In the genomic region with DNA sequence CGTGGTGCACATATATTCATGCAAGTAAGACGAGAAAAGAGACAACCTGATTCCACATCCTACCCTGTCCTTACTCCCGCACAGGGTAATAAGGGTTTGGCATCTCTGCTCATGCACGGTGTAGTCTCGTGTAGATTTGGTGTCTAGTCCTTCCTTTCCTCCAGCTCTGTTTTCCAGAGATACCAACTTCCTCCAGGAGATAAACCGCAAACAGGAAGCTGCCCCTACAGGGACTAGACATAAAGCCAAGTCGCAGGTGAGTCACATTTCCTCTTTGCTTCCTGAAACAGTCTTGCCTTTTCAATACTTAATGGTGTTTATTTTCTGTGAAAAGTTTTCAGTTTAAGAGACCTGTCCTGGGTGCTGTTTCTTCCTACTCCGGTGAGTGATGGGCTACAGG, we compare ENCODE assay signal across 10 mouse cellular contexts. TPM values are rescaled to one million over a fixed set of nuclear protein-coding genes. Genes with fewer than 3 reads are reported as not detected.
DNase-seq lines count a peak whose midpoint lies in the region; ATAC-seq lines count a peak whose summit lies in the region.
"Had no signal": no experiment of that assay in that cellular context is flagged by ENCODE, and none has a peak within 500 bp of the region (broad histone marks: within the 10 kb centered on the region; RNA-seq: fewer than 3 reads in every experiment).

No protein-coding gene starts in this region.

- 0 out of 2 replicates have a peak, but pooled peaks have one; percentile 4 for ATAC-seq in kidney, embryonic 14.5 days (ENCODE audit: low FRiP score, low TSS enrichment)
- ATAC-seq in embryonic facial prominence, embryonic 12.5 days (ENCODE audit: insufficient number of reproducible peaks, insufficient read depth, low FRiP score, low TSS enrichment) = no peak
- ATAC-seq in hindbrain, embryonic 16.5 days = peak; percentile 9; the same call in 1 of the 2 replicates
- no peak for ATAC-seq in midbrain, embryonic 14.5 days (ENCODE audit: low FRiP score, low TSS enrichment)
- no peak for ATAC-seq in megakaryocyte progenitor cell, adult 5-6 weeks (replicated peaks; ENCODE audit: poor library complexity)

- H3K9me3 ChIP-seq in kidney, embryonic 14.5 days (ENCODE audit: control insufficient read depth, low read length) = no peaks in the 10 kb centered on the region
- H3K9me3 ChIP-seq in embryonic facial prominence, embryonic 12.5 days = no peaks in the 10 kb centered on the region
- no peaks in the 10 kb centered on the region for H3K9me3 ChIP-seq in hindbrain, embryonic 16.5 days (ENCODE audit: control insufficient read depth, low read length)
- no peaks in the 10 kb centered on the region for H3K9me3 ChIP-seq in midbrain, embryonic 14.5 days (ENCODE audit: control insufficient read depth, low read length)

- H3K27ac ChIP-seq in kidney, embryonic 14.5 days (ENCODE audit: low read depth, low read length) = no peak overlapping the region
- H3K27ac ChIP-seq in embryonic facial prominence, embryonic 12.5 days = no peak overlapping the region
- H3K27ac ChIP-seq in hindbrain, embryonic 16.5 days (ENCODE audit: low read depth, low read length) = no peak overlapping the region
- no peak overlapping the region for H3K27ac ChIP-seq in midbrain, embryonic 14.5 days (replicated peaks; ENCODE audit: low read depth, low read length)

- H3K9ac ChIP-seq in kidney, embryonic 14.5 days (ENCODE audit: low read depth, low read length) = peak overlapping the region; percentile 50; the same call in 1 of the 2 replicates
- H3K9ac ChIP-seq in embryonic facial prominence, embryonic 12.5 days = no peak overlapping the region
- no peak overlapping the region for H3K9ac ChIP-seq in hindbrain, embryonic 16.5 days (ENCODE audit: low read depth, low read length)
- peak overlapping the region; percentile 76 for H3K9ac ChIP-seq in midbrain, embryonic 14.5 days (replicated peaks; ENCODE audit: low read length)

- 65% methylated on average over 8 of the region's 8 CpGs for WGBS in kidney, embryonic 14.5 days
- WGBS in embryonic facial prominence, embryonic 12.5 days = 77% methylated on average over 8 of the region's 8 CpGs
- 75% methylated on average over 8 of the region's 8 CpGs for WGBS in hindbrain, embryonic 16.5 days
- WGBS in midbrain, embryonic 14.5 days = 81% methylated on average over 8 of the region's 8 CpGs

- no peaks in the 10 kb centered on the region for H3K36me3 ChIP-seq in kidney, embryonic 14.5 days (ENCODE audit: control insufficient read depth, insufficient read depth, low read length)
- 0 out of 2 replicates have a peak, but pooled peaks cover 3% of the 10 kb centered on the region for H3K36me3 ChIP-seq in embryonic facial prominence, embryonic 12.5 days
- peaks cover 8% of the 10 kb centered on the region; the same call in 1 of the 2 replicates for H3K36me3 ChIP-seq in hindbrain, embryonic 16.5 days (ENCODE audit: control insufficient read depth, insufficient read depth, low read length)
- H3K36me3 ChIP-seq in midbrain, embryonic 14.5 days (ENCODE audit: control insufficient read depth, insufficient read depth, low read length) = peaks cover 14% of the 10 kb centered on the region; the same call in 1 of the 2 replicates

- no peaks in the 10 kb centered on the region for H3K27me3 ChIP-seq in kidney, embryonic 14.5 days (ENCODE audit: control insufficient read depth, insufficient read depth, low read length)
- H3K27me3 ChIP-seq in embryonic facial prominence, embryonic 12.5 days = no peaks in the 10 kb centered on the region
- H3K27me3 ChIP-seq in hindbrain, embryonic 16.5 days (replicated peaks; ENCODE audit: control insufficient read depth, insufficient read depth, low read length) = no peaks in the 10 kb centered on the region
- H3K27me3 ChIP-seq in midbrain, embryonic 14.5 days (ENCODE audit: control insufficient read depth, insufficient read depth, low read length) = no peaks in the 10 kb centered on the region

- no peaks in the 10 kb centered on the region for H3K4me1 ChIP-seq in kidney, embryonic 14.5 days (ENCODE audit: control insufficient read depth, insufficient read depth, low read length)
- peaks cover 10% of the 10 kb centered on the region; the same call in 1 of the 2 replicates for H3K4me1 ChIP-seq in embryonic facial prominence, embryonic 12.5 days
- peaks cover 6% of the 10 kb centered on the region for H3K4me1 ChIP-seq in hindbrain, embryonic 16.5 days (ENCODE audit: control insufficient read depth, insufficient read depth, low read depth, low read length)
- H3K4me1 ChIP-seq in midbrain, embryonic 14.5 days (ENCODE audit: control insufficient read depth, insufficient read depth, low read length) = peaks cover 9% of the 10 kb centered on the region

- H3K4me2 ChIP-seq in kidney, embryonic 14.5 days (replicated peaks; ENCODE audit: low read depth, low read length) = peak overlapping the region; percentile 55
- peak overlapping the region; percentile 76 for H3K4me2 ChIP-seq in embryonic facial prominence, embryonic 12.5 days (replicated peaks)
- peak overlapping the region; percentile 78 for H3K4me2 ChIP-seq in hindbrain, embryonic 16.5 days (ENCODE audit: low read length)
- peak overlapping the region; percentile 84 for H3K4me2 ChIP-seq in midbrain, embryonic 14.5 days (ENCODE audit: low read length)

- H3K4me3 ChIP-seq in kidney, embryonic 14.5 days (ENCODE audit: low read length) = peak overlapping the region; percentile 53; the same call in 1 of the 2 replicates
- peak overlapping the region; percentile 66 for H3K4me3 ChIP-seq in embryonic facial prominence, embryonic 12.5 days
- peak overlapping the region; percentile 63 for H3K4me3 ChIP-seq in hindbrain, embryonic 16.5 days (ENCODE audit: low read length)
- H3K4me3 ChIP-seq in midbrain, embryonic 14.5 days (replicated peaks; ENCODE audit: low read depth, low read length) = peak overlapping the region; percentile 69

- no peak for DNase-seq in kidney, adult 18-20 months
- no peak for DNase-seq in midbrain, embryonic 14.5 days
- DNase-seq in left cerebral cortex, postnatal 10 days (ENCODE audit: extremely low spot score in 1 of 2, low spot score in 2 of 2) = no peak
- DNase-seq in c-Kit-positive CD71-positive TER-119-positive erythroid progenitor cells, embryonic 14.5 days (ENCODE audit: low spot score) = no peak
- DNase-seq: cerebellum, postnatal 10 days; kidney, postnatal 36 days had no signal

- intact Hi-C loops in left cerebral cortex, postnatal 10 days (cut with DNase I) = no loop called here

RNA-seq across cellular contexts. Expression of a gene that starts 0.9 kb away (rescaled TPM):
- polyA plus RNA-seq in kidney, embryonic 14.5 days (2014; fragmentation: Nextera tagmentation; extraction: Ambion mirVana) = 7.5 and 8.7 TPM in 2 replicates
- polyA plus RNA-seq in embryonic facial prominence, embryonic 12.5 days (2016; fragmentation: Nextera tagmentation; extraction: Ambion mirVana) = 12.6 and 13.1 TPM in 2 replicates
- polyA plus RNA-seq in hindbrain, embryonic 16.5 days (2015; fragmentation: Nextera tagmentation; extraction: Ambion mirVana) = 11.8 and 13.4 TPM in 2 replicates
- 14.6 and 17.7 TPM in 2 replicates for polyA plus RNA-seq in midbrain, embryonic 14.5 days (2014; fragmentation: Nextera tagmentation; extraction: Ambion mirVana)
- total RNA-seq in left cerebral cortex, postnatal 10 days (2021) = 10 to 100 TPM in 1 of 2 experiments, 1 to 10 TPM in 1; 8.9 to 10.2 TPM
- 1.4 and 2.4 TPM in 2 replicates for total RNA-seq in megakaryocyte progenitor cell, adult 5-6 weeks (2015)
- total RNA-seq in megakaryocyte progenitor cell, adult 5-6 weeks (2017) = 1.5 and 2.2 TPM in 2 replicates

RNA-seq across cellular contexts. Expression of a gene that starts 14.5 kb away (rescaled TPM):
- polyA plus RNA-seq in kidney, embryonic 14.5 days (2014; fragmentation: Nextera tagmentation; extraction: Ambion mirVana) = not detected in 2 replicates
- 0.20 TPM in 1 of 2 replicates, not detected in the other for polyA plus RNA-seq in embryonic facial prominence, embryonic 12.5 days (2016; fragmentation: Nextera tagmentation; extraction: Ambion mirVana)
- polyA plus RNA-seq in hindbrain, embryonic 16.5 days (2015; fragmentation: Nextera tagmentation; extraction: Ambion mirVana) = 7.2 and 9.5 TPM in 2 replicates
- 3.4 and 6.9 TPM in 2 replicates for polyA plus RNA-seq in midbrain, embryonic 14.5 days (2014; fragmentation: Nextera tagmentation; extraction: Ambion mirVana)
- 10 to 100 TPM; 14.7 to 15.7 TPM for total RNA-seq in left cerebral cortex, postnatal 10 days (2021)
- total RNA-seq in megakaryocyte progenitor cell, adult 5-6 weeks (2015) = not detected in 2 replicates
- not detected in 2 replicates for total RNA-seq in megakaryocyte progenitor cell, adult 5-6 weeks (2017)

RNA-seq across cellular contexts. Expression of a gene that starts 20.9 kb away (rescaled TPM):
- polyA plus RNA-seq in kidney, embryonic 14.5 days (2014; fragmentation: Nextera tagmentation; extraction: Ambion mirVana) = 2.1 TPM in 2 replicates
- 2.7 and 2.8 TPM in 2 replicates for polyA plus RNA-seq in embryonic facial prominence, embryonic 12.5 days (2016; fragmentation: Nextera tagmentation; extraction: Ambion mirVana)
- 5.7 and 7.1 TPM in 2 replicates for polyA plus RNA-seq in hindbrain, embryonic 16.5 days (2015; fragmentation: Nextera tagmentation; extraction: Ambion mirVana)
- 6.1 and 6.4 TPM in 2 replicates for polyA plus RNA-seq in midbrain, embryonic 14.5 days (2014; fragmentation: Nextera tagmentation; extraction: Ambion mirVana)
- 1 to 10 TPM; 4.6 to 5.5 TPM for total RNA-seq in left cerebral cortex, postnatal 10 days (2021)
- total RNA-seq in megakaryocyte progenitor cell, adult 5-6 weeks (2015) = 2.8 and 4.8 TPM in 2 replicates
- 3.1 and 3.5 TPM in 2 replicates for total RNA-seq in megakaryocyte progenitor cell, adult 5-6 weeks (2017)

RNA-seq across cellular contexts. Expression of a gene that starts 26.1 kb away (rescaled TPM):
- not detected in 2 replicates for polyA plus RNA-seq in kidney, embryonic 14.5 days (2014; fragmentation: Nextera tagmentation; extraction: Ambion mirVana)
- polyA plus RNA-seq in embryonic facial prominence, embryonic 12.5 days (2016; fragmentation: Nextera tagmentation; extraction: Ambion mirVana) = 0.05 TPM in 1 of 2 replicates, not detected in the other
- not detected in 2 replicates for polyA plus RNA-seq in hindbrain, embryonic 16.5 days (2015; fragmentation: Nextera tagmentation; extraction: Ambion mirVana)
- polyA plus RNA-seq in midbrain, embryonic 14.5 days (2014; fragmentation: Nextera tagmentation; extraction: Ambion mirVana) = not detected in 2 replicates
- total RNA-seq in left cerebral cortex, postnatal 10 days (2021) = under 1 TPM; 0.28 to 0.34 TPM
- total RNA-seq in megakaryocyte progenitor cell, adult 5-6 weeks (2015) = not detected in 2 replicates
- total RNA-seq in megakaryocyte progenitor cell, adult 5-6 weeks (2017) = not detected in 2 replicates

RNA-seq across cellular contexts. Expression of a gene that starts 40.5 kb away (rescaled TPM):
- 2.6 TPM in 2 replicates for polyA plus RNA-seq in kidney, embryonic 14.5 days (2014; fragmentation: Nextera tagmentation; extraction: Ambion mirVana)
- 3.1 and 3.2 TPM in 2 replicates for polyA plus RNA-seq in embryonic facial prominence, embryonic 12.5 days (2016; fragmentation: Nextera tagmentation; extraction: Ambion mirVana)
- polyA plus RNA-seq in hindbrain, embryonic 16.5 days (2015; fragmentation: Nextera tagmentation; extraction: Ambion mirVana) = 7.7 and 8.0 TPM in 2 replicates
- polyA plus RNA-seq in midbrain, embryonic 14.5 days (2014; fragmentation: Nextera tagmentation; extraction: Ambion mirVana) = 5.5 and 5.7 TPM in 2 replicates
- 1 to 10 TPM; 8.1 to 8.6 TPM for total RNA-seq in left cerebral cortex, postnatal 10 days (2021)
- total RNA-seq in megakaryocyte progenitor cell, adult 5-6 weeks (2015) = 0.20 TPM in 2 replicates
- total RNA-seq in megakaryocyte progenitor cell, adult 5-6 weeks (2017) = 0.57 and 0.79 TPM in 2 replicates

Comparison
In these comparisons a context has a peak if more than half of its experiments do, and no peak if none do; other contexts are left out.
1. ATAC-seq: peak in kidney, embryonic 14.5 days (single experiment) and hindbrain, embryonic 16.5 days (single experiment); none in embryonic facial prominence, embryonic 12.5 days (single experiment), midbrain, embryonic 14.5 days (single experiment) and megakaryocyte progenitor cell, adult 5-6 weeks (single experiment).
2. H3K9ac ChIP-seq: peak in kidney, embryonic 14.5 days (single experiment) and midbrain, embryonic 14.5 days (single experiment); none in embryonic facial prominence, embryonic 12.5 days (single experiment) and hindbrain, embryonic 16.5 days (single experiment).
3. Peak in every context shown above with its lines, with median percentiles within 50 percentile points of each other: H3K4me2 ChIP-seq and H3K4me3 ChIP-seq.